Mouse (Mus musculus): Measurements from ENCODE around the gene Supt6. TPM values are rescaled to one million over a fixed set of nuclear protein-coding genes. Genes with fewer than 3 reads are reported as not detected.

The Supt6 gene
- total and polyA plus RNA-seq, 3 experiments, result 39.6 to 93.2 (median 59.8) TPM

DNA sequence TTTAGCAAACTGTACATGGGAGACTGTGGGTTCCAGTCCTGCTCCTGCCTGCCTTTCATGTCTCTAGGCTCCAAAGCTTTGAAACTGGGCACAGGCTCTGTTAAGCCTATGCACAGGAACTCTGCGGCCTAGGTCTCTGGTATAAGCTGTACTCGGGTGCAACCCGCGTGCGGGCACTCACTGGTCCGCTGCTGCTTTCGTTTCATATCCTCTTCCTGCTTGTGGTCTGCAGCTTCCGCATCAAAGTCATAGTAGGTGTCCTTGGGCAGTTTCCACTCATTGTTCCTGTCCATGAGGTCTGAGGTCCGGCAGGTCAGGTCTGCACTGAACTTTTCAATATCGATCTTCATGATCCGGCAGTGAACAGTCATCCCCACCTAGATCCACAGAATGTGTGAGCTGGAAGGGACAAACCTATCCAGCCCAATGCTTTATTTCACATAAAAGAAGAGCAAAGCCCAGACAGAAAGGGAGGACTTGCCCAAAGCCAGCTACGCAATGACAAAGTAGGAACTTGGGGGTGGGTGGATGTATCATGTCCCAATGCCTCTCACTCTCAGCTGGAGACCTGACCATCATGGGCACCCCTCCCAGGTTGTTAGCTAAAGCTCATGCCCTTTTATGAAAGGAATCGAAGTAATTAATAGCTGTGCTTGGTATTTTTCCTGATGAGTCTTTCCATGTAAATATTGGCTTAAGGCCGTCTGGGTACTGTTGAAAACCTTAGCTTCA is 32.5 kb downstream of the Supt6 start:
- no peaks in the 10 kb centered on the region for H3K79me2 ChIP-seq (ENCODE audit: control insufficient read depth, insufficient read depth, low read length, poor library complexity)
- DNase-seq (ENCODE audit: low read depth, low spot score), result no peak
- H3K36me3 ChIP-seq (ENCODE audit: control insufficient read depth in 1 of 2, insufficient read depth in 2 of 2, low read length in 2 of 2), result peaks cover 0 to 53% of the 10 kb centered on the region in 2 experiments; a peak in 2 of 4 replicates
- H3K9me3 ChIP-seq (replicated peaks; ENCODE audit: insufficient read depth, low read length), result no peaks in the 10 kb centered on the region
- H3K27ac ChIP-seq (ENCODE audit: control insufficient read depth, low read depth, low read length), result no peak overlapping the region
- H3K4me3 ChIP-seq (ENCODE audit: control insufficient read depth in 1 of 2, insufficient read depth in 1 of 2, low read depth in 2 of 2, low read length in 2 of 2), result no peak overlapping the region
- no peaks in the 10 kb centered on the region for H3K4me1 ChIP-seq (ENCODE audit: control insufficient read depth in 1 of 2, insufficient read depth in 2 of 2, low read length in 2 of 2)
- TF ChIP-seq MAFK (IDR thresholded peaks at IDR 0.05; ENCODE audit: borderline replicate concordance, low read depth, low read length), result no peak
- TF ChIP-seq MYB (IDR thresholded peaks at IDR 0.05; ENCODE audit: low read depth, low read length), result no peak
- no peak for TF ChIP-seq POLR2AphosphoS2 (IDR thresholded peaks at IDR 0.05; ENCODE audit: low read length)
- H3K9ac ChIP-seq (ENCODE audit: control insufficient read depth, low read depth, low read length, poor library complexity, severe bottlenecking), result no peak overlapping the region
- no peaks in the 10 kb centered on the region for H3K27me3 ChIP-seq (ENCODE audit: control insufficient read depth in 1 of 2, insufficient read depth in 2 of 2, low read length in 2 of 2)

DNA sequence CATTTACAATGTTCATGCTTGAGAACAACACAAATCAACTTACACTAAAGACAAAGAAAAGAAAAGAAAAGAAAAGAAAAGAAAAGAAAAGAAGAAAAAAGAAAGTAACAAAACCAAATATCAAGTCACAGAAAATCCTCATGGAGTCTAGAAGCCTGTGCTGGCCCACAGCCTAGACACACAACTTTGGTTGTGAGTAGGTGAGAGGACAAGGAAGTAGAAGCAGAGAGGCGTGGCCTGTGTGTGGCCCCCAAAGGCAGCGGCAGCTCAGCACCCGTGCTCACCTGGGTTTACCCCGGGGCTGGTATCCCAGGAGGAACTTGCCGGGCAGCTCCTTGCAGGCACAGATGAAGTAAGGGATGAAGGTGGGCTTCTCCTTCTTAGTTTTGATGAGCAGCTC is 34.3 kb downstream of the Supt6 start:
- no peaks in the 10 kb centered on the region for H3K9me3 ChIP-seq (replicated peaks; ENCODE audit: insufficient read depth, low read length)
- H3K4me3 ChIP-seq (ENCODE audit: control insufficient read depth in 1 of 2, insufficient read depth in 1 of 2, low read depth in 2 of 2, low read length in 2 of 2), result no peak overlapping the region
- no peak for TF ChIP-seq MYB (IDR thresholded peaks at IDR 0.05; ENCODE audit: low read depth, low read length)
- no peak for TF ChIP-seq MAX (IDR thresholded peaks at IDR 0.05; ENCODE audit: low read length)
- no peak for TF ChIP-seq ZMIZ1 (IDR thresholded peaks at IDR 0.05; ENCODE audit: low read depth, low read length)
- TF ChIP-seq GABPA (IDR thresholded peaks at IDR 0.05; ENCODE audit: low read depth, low read length), result no peak
- no peak for TF ChIP-seq MEF2A (IDR thresholded peaks at IDR 0.05; ENCODE audit: extremely low read depth, insufficient replicate concordance, low read depth, low read length, poor library complexity, severe bottlenecking)
- TF ChIP-seq SMC3 (IDR thresholded peaks at IDR 0.05; ENCODE audit: low read depth, low read length), result no peak
- TF ChIP-seq NRF1 (IDR thresholded peaks at IDR 0.05; ENCODE audit: insufficient read depth, low read depth, low read length, poor library complexity, severe bottlenecking), result no peak
- TF ChIP-seq USF2 (IDR thresholded peaks at IDR 0.05; ENCODE audit: borderline replicate concordance in 1 of 2, insufficient read depth in 1 of 2, low read depth in 1 of 2, low read length in 2 of 2), result no peak
- no peak for TF ChIP-seq CTCF (IDR thresholded peaks at IDR 0.05 in 2 of 3, conservative IDR thresholded peaks at IDR 0.05 in 1 of 3; ENCODE audit: control insufficient read depth in 1 of 3, insufficient read depth in 1 of 3, low read depth in 2 of 3, low read length in 3 of 3, poor library complexity in 1 of 3, severe bottlenecking in 1 of 3)
- no peak for TF ChIP-seq ZC3H11A (IDR thresholded peaks at IDR 0.05; ENCODE audit: low read depth, low read length)
- TF ChIP-seq MAZ (IDR thresholded peaks at IDR 0.05; ENCODE audit: low read depth, low read length), result no peak
- no peak for TF ChIP-seq SIN3A (IDR thresholded peaks at IDR 0.05; ENCODE audit: low read length)
- no peak for TF ChIP-seq BHLHE40 (IDR thresholded peaks at IDR 0.05; ENCODE audit: borderline replicate concordance, low read depth, low read length)
- no peak for TF ChIP-seq CHD1 (IDR thresholded peaks at IDR 0.05; ENCODE audit: low read depth, low read length)
- TF ChIP-seq HCFC1 (IDR thresholded peaks at IDR 0.05; ENCODE audit: low read depth, low read length), result no peak
- no peak overlapping the region for H3K27ac ChIP-seq (ENCODE audit: control insufficient read depth, low read depth, low read length)
- H3K4me1 ChIP-seq (ENCODE audit: control insufficient read depth in 1 of 2, insufficient read depth in 2 of 2, low read length in 2 of 2), result no peaks in the 10 kb centered on the region
- no peaks in the 10 kb centered on the region for H3K27me3 ChIP-seq (ENCODE audit: control insufficient read depth in 1 of 2, insufficient read depth in 2 of 2, low read length in 2 of 2)
- DNase-seq (ENCODE audit: low read depth, low spot score), result no peak
- no peak overlapping the region for H3K9ac ChIP-seq (ENCODE audit: control insufficient read depth, low read depth, low read length, poor library complexity, severe bottlenecking)
- no peaks in the 10 kb centered on the region for H3K79me2 ChIP-seq (ENCODE audit: control insufficient read depth, insufficient read depth, low read length, poor library complexity)
- peaks cover 0 to 52% of the 10 kb centered on the region in 2 experiments; a peak in 2 of 4 replicates for H3K36me3 ChIP-seq (ENCODE audit: control insufficient read depth in 1 of 2, insufficient read depth in 2 of 2, low read length in 2 of 2)
